9 mouse cellular contexts compared by ENCODE assay signal in the genomic region with DNA sequence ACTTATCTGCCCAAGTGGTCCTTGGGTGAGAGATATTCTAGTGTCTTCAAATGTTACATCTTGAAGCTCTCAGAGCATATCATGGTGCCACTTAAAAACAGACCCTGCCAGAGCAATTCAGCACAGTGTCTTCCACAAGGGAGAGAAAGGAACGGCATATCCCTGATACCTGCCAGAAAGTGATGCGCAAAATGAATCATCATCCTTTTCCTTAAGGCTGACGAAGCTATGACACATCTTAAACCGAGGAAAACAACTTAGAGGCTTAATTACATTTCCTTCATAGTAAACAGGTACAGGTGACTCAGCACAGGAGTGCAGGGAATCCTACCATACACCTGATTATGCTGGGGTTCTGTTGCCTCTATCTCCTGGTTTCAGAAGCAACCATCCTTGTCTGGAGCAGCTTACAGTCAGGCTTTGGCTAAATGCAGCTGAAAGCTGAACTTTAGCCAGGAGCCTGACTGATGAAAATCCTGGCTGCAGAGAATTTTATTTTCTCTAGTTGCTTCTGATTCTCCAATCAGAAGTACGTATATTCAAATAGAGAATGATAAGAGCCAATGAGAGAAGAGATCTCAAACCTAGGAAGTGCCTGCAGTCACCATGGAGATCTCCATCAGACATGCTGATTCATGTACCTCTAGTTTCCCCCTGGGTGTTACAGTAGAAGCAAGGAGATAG.
DNase-seq lines count a peak whose midpoint lies in the region; ATAC-seq lines count a peak whose summit lies in the region.
"Had no signal": no experiment of that assay in that cellular context is flagged by ENCODE, and none has a peak within 500 bp of the region (broad histone marks: within the 10 kb centered on the region; RNA-seq: fewer than 3 reads in every experiment).

No protein-coding gene starts in this region.

- DNase-seq in frontal cortex, postnatal 25 days (ENCODE audit: low spot score in 2 of 2) = no peak
- DNase-seq in right cerebral cortex, adult 18-20 months = peak; percentile 24
- DNase-seq in right cerebral cortex, postnatal 10 days (ENCODE audit: low spot score in 2 of 2) = no peak
- peak; percentile 20 to 66 for DNase-seq in layer of hippocampus, adult 18-20 months (ENCODE audit: low spot score in 2 of 2)
- DNase-seq in right cerebral cortex, postnatal 36 days (ENCODE audit: low spot score in 2 of 2) = peak; percentile 5 to 8
- no peak for DNase-seq in thymus, adult 18-20 months
- no peak for DNase-seq in spleen, adult 18-20 months

- ATAC-seq in frontal cortex, adult (ENCODE audit: low TSS enrichment) = peak; percentile 92
- ATAC-seq: forebrain, embryonic 13.5 days had no signal

Comparison
In these comparisons a context has a peak if more than half of its experiments do, and no peak if none do; other contexts are left out.
1. DNase-seq: peak in right cerebral cortex, adult 18-20 months (single experiment), layer of hippocampus, adult 18-20 months (2 of 2) and right cerebral cortex, postnatal 36 days (2 of 2); none in frontal cortex, postnatal 25 days (0 of 2), right cerebral cortex, postnatal 10 days (0 of 2), thymus, adult 18-20 months (0 of 2) and spleen, adult 18-20 months (0 of 2).